Mouse (Mus musculus) hindbrain, embryonic 14.5 days (tissue): Measurements from ENCODE around the gene Matn3. TPM values are rescaled to one million over a fixed set of nuclear protein-coding genes. Genes with fewer than 3 reads are reported as not detected.
A peak's percentile ranks its signal among the peaks of the same experiment; 100 is the strongest.

Source experiments
- ATAC-seq: fragments of 200-750 bp; cut with Nextera tagmentation; 2 replicates; pipeline ENCODE4 v1.8.0; 2017; ENCODE audit warnings: moderate number of reproducible peaks, mild to moderate bottlenecking, moderate TSS enrichment, moderate library complexity; ENCODE audit not compliant: low FRiP score
- DNase-seq: peaks from one replicate; pipeline ENCODE4 v3.0.0-alpha.2; 2015; ENCODE audit warnings: low spot score
- H3K27ac ChIP-seq: fragments of 300-500 bp; sonication (generic); 2 replicates; pipeline ENCODE4 v1.5.1; 2014; ENCODE audit warnings: mild to moderate bottlenecking, moderate library complexity
- H3K27me3 ChIP-seq: fragments of 300-500 bp; sonication (generic); 2 replicates; pipeline ENCODE4 v1.6.1; 2014; ENCODE audit warnings: mild to moderate bottlenecking, low read length, mixed read lengths; ENCODE audit not compliant: control insufficient read depth, insufficient read depth
- H3K36me3 ChIP-seq: fragments of 300-500 bp; sonication (generic); replicated peaks from 2 replicates; pipeline ENCODE4 v1.6.1; 2014; ENCODE audit not compliant: control insufficient read depth, insufficient read depth
- H3K4me1 ChIP-seq: fragments of 300-500 bp; sonication (generic); replicated peaks from 2 replicates; pipeline ENCODE4 v1.6.1; 2014; ENCODE audit warnings: antibody characterized with exemption, low read length, mixed read lengths; ENCODE audit not compliant: control insufficient read depth, insufficient read depth
- H3K4me2 ChIP-seq: fragments of 300-500 bp; sonication (generic); replicated peaks from 2 replicates; pipeline ENCODE4 v1.6.1; 2014; ENCODE audit warnings: mild to moderate bottlenecking, moderate library complexity
- H3K4me3 ChIP-seq: fragments of 300-500 bp; sonication (generic); replicated peaks from 2 replicates; pipeline ENCODE4 v1.5.1; 2014; ENCODE audit warnings: mild to moderate bottlenecking, low read length
- H3K9ac ChIP-seq: fragments of 300-500 bp; sonication (generic); 2 replicates; pipeline ENCODE4 v1.6.1; 2014
- H3K9me3 ChIP-seq: fragments of 300-500 bp; sonication (generic); 2 replicates; pipeline ENCODE4 v1.6.1; 2016; ENCODE audit warnings: low read length; ENCODE audit not compliant: control insufficient read depth
- WGBS: fragments of 180-500 bp; shearing (Covaris S2); extraction: QIAGEN DNeasy Blood & Tissue Kit; methylation state at CpG from one replicate; pipeline ENCODE4 v1.1.7; 2014; 5-methylcytosine and 5-hydroxymethylcytosine counted together
- polyA plus RNA-seq: library from polyadenylated mRNA; unstranded; fragments of >200 nt; fragmentation: Nextera tagmentation; extraction: Ambion mirVana; gene quantifications from 2 replicates; pipeline ENCODE4 v1.2.1, GENCODE M21; 2014

Gene Matn3
- polyA plus RNA-seq, 1 experiment from 2014 or later = 0.15 TPM

- H3K9ac ChIP-seq = no peak overlapping the region
- peaks cover 27% of the 10 kb centered on the region for H3K4me1 ChIP-seq
- H3K9me3 ChIP-seq = no peaks in the 10 kb centered on the region
- H3K27me3 ChIP-seq = no peaks in the 10 kb centered on the region
- WGBS = 25% methylated on average over 5 of the region's 5 CpGs
- DNase-seq (peak; percentile 47), ATAC-seq (peak; percentile 73)
- H3K4me2 ChIP-seq = no peak overlapping the region
- peak overlapping the region; percentile 53 for H3K27ac ChIP-seq
- no peaks in the 10 kb centered on the region for H3K36me3 ChIP-seq
- H3K4me3 ChIP-seq = no peak overlapping the region
Observed at GRCm38 (mm10) chr12:8916378-8916777, 31.4 kb upstream of the Matn3 start.

GRCm38 (mm10) chr12:8919231-8919630, 28.5 kb upstream of the Matn3 start:
- Histone ChIP-seq H3K36me3 (no peaks in the 10 kb centered on the region), H3K9me3 (no peaks in the 10 kb centered on the region), H3K4me2 (no peak overlapping the region), H3K4me3 (no peak overlapping the region), H3K4me1 (peaks cover 27% of the 10 kb centered on the region), H3K9ac (no peak overlapping the region), H3K27ac (no peak overlapping the region), H3K27me3 (no peaks in the 10 kb centered on the region)
- ATAC-seq (no peak), DNase-seq (no peak)
- WGBS = 95% methylated on average over 3 of the region's 3 CpGs

- peak overlapping the region; percentile 75 for H3K9ac ChIP-seq
- WGBS = 36% methylated on average over 1 of the region's 1 CpGs
- peaks cover 6% of the 10 kb centered on the region; the same call in 1 of the 2 replicates for H3K36me3 ChIP-seq
- no peaks in the 10 kb centered on the region for H3K9me3 ChIP-seq
- H3K27me3 ChIP-seq = no peaks in the 10 kb centered on the region
- peak overlapping the region; percentile 90 for H3K27ac ChIP-seq
- H3K4me2 ChIP-seq = peak overlapping the region; percentile 63
- H3K4me1 ChIP-seq = peaks cover 36% of the 10 kb centered on the region
- DNase-seq = no peak
- H3K4me3 ChIP-seq = peak overlapping the region; percentile 57
- no peak for ATAC-seq
Observed at GRCm38 (mm10) chr12:8920996-8921393, 26.7 kb upstream of the Matn3 start.

GRCm38 (mm10) chr12:8921394-8922368, 26.0 kb upstream of the Matn3 start, which contains the start of gene Laptm4a:
TSS of gene Laptm4a (plus strand) at chr12:8921664.
- DNase-seq = peak; percentile 97
- peak within 1 kb of the TSS; percentile 57 for H3K4me3 ChIP-seq
- no peaks in the 10 kb centered on the region for H3K9me3 ChIP-seq
- peaks cover 6% of the 10 kb centered on the region; the same call in 1 of the 2 replicates for H3K36me3 ChIP-seq
- under 1% methylated on average over 72 of the region's 73 CpGs for WGBS
- H3K9ac ChIP-seq = peak within 1 kb of the TSS; percentile 75
- peak; percentile 99 for ATAC-seq
- peak within 1 kb of the TSS; percentile 90 for H3K27ac ChIP-seq
- H3K27me3 ChIP-seq = no peaks in the 10 kb centered on the region
- peak within 1 kb of the TSS; percentile 88 for H3K4me2 ChIP-seq
- peaks cover 30% of the 10 kb centered on the region for H3K4me1 ChIP-seq

GRCm38 (mm10) chr12:8922369-8923124, 25.2 kb upstream of the Matn3 start:
- ATAC-seq (no peak), DNase-seq (no peak)
- Histone ChIP-seq H3K4me1 (peaks cover 30% of the 10 kb centered on the region), H3K27ac (peak overlapping the region; percentile 90), H3K9ac (peak overlapping the region; percentile 75), H3K36me3 (peaks cover 6% of the 10 kb centered on the region; the same call in 1 of the 2 replicates), H3K27me3 (no peaks in the 10 kb centered on the region), H3K4me3 (peak overlapping the region; percentile 57), H3K4me2 (peak overlapping the region; percentile 88), H3K9me3 (no peaks in the 10 kb centered on the region)
- WGBS = 5% methylated on average over 30 of the region's 30 CpGs

GRCm38 (mm10) chr12:8923125-8923410, 24.7 kb upstream of the Matn3 start:
- no peaks in the 10 kb centered on the region for H3K9me3 ChIP-seq
- peaks cover 30% of the 10 kb centered on the region for H3K4me1 ChIP-seq
- peak overlapping the region; percentile 90; the same call in 1 of the 2 replicates for H3K27ac ChIP-seq
- H3K9ac ChIP-seq = peak overlapping the region; percentile 75
- ATAC-seq = no peak
- H3K4me2 ChIP-seq = peak overlapping the region; percentile 88
- peak overlapping the region; percentile 57 for H3K4me3 ChIP-seq
- H3K27me3 ChIP-seq = no peaks in the 10 kb centered on the region
- whole genome bisulfite sequencing = 29% methylated on average over 5 of the region's 5 CpGs
- no peak for DNase-seq
- peaks cover 6% of the 10 kb centered on the region; the same call in 1 of the 2 replicates for H3K36me3 ChIP-seq

GRCm38 (mm10) chr12:8923603-8924002, 24.1 kb upstream of the Matn3 start:
- peak overlapping the region; percentile 90; the same call in 1 of the 2 replicates for H3K27ac ChIP-seq
- WGBS = 55% methylated on average over 2 of the region's 2 CpGs
- ATAC-seq = no peak

GRCm38 (mm10) chr12:8927652-8928051, 20.1 kb upstream of the Matn3 start:
- WGBS = 87% methylated on average over 3 of the region's 3 CpGs
- Histone ChIP-seq H3K27ac (no peak overlapping the region), H3K36me3 (peaks cover 6% of the 10 kb centered on the region; the same call in 1 of the 2 replicates), H3K4me1 (peaks cover 28% of the 10 kb centered on the region), H3K9me3 (no peaks in the 10 kb centered on the region), H3K4me2 (no peak overlapping the region), H3K27me3 (no peaks in the 10 kb centered on the region), H3K9ac (no peak overlapping the region), H3K4me3 (no peak overlapping the region)
- ATAC-seq = no peak
- DNase-seq = no peak

More at GRCm38 (mm10) chr12:8923603-8924002, 24.1 kb upstream of the Matn3 start:
- no peak for DNase-seq
- Histone ChIP-seq H3K36me3 (peaks cover 6% of the 10 kb centered on the region; the same call in 1 of the 2 replicates), H3K27me3 (no peaks in the 10 kb centered on the region), H3K4me1 (peaks cover 30% of the 10 kb centered on the region), H3K4me3 (peak overlapping the region; percentile 57), H3K9me3 (no peaks in the 10 kb centered on the region), H3K9ac (peak overlapping the region; percentile 75), H3K4me2 (peak overlapping the region; percentile 88)

GRCm38 (mm10) chr12:8928766-8929165, 19.0 kb upstream of the Matn3 start:
- Histone ChIP-seq H3K4me2 (no peak overlapping the region), H3K4me1 (peaks cover 17% of the 10 kb centered on the region), H3K27ac (no peak overlapping the region), H3K9me3 (no peaks in the 10 kb centered on the region), H3K27me3 (no peaks in the 10 kb centered on the region), H3K4me3 (no peak overlapping the region), H3K36me3 (peaks cover 11% of the 10 kb centered on the region), H3K9ac (no peak overlapping the region)
- ATAC-seq (no peak), DNase-seq (no peak)
- 73% methylated on average over 4 of the region's 4 CpGs for WGBS
